Mouse (Mus musculus) hindbrain, embryonic 14.5 days (tissue): ENCODE measurements at regions not wholly inside any gene's neighbourhood (a gene's known extent, or its start where the extent isn't known, plus 50 kb on each side); places are given as distances from the start of the nearest gene placed in this dataset.

Experiments used
- ATAC-seq: fragments of 200-750 bp; cut with Nextera tagmentation; 2 replicates; pipeline ENCODE4 v1.8.0; 2017; ENCODE audit warnings: moderate number of reproducible peaks, mild to moderate bottlenecking, moderate TSS enrichment, moderate library complexity; ENCODE audit not compliant: low FRiP score
- DNase-seq: peaks from one replicate; pipeline ENCODE4 v3.0.0-alpha.2; 2015; ENCODE audit warnings: low spot score
- H3K27ac ChIP-seq: fragments of 300-500 bp; sonication (generic); 2 replicates; pipeline ENCODE4 v1.5.1; 2014; ENCODE audit warnings: mild to moderate bottlenecking, moderate library complexity
- H3K27me3 ChIP-seq: fragments of 300-500 bp; sonication (generic); 2 replicates; pipeline ENCODE4 v1.6.1; 2014; ENCODE audit warnings: mild to moderate bottlenecking, low read length, mixed read lengths; ENCODE audit not compliant: control insufficient read depth, insufficient read depth
- H3K36me3 ChIP-seq: fragments of 300-500 bp; sonication (generic); replicated peaks from 2 replicates; pipeline ENCODE4 v1.6.1; 2014; ENCODE audit not compliant: control insufficient read depth, insufficient read depth
- H3K4me1 ChIP-seq: fragments of 300-500 bp; sonication (generic); replicated peaks from 2 replicates; pipeline ENCODE4 v1.6.1; 2014; ENCODE audit warnings: antibody characterized with exemption, low read length, mixed read lengths; ENCODE audit not compliant: control insufficient read depth, insufficient read depth
- H3K4me2 ChIP-seq: fragments of 300-500 bp; sonication (generic); replicated peaks from 2 replicates; pipeline ENCODE4 v1.6.1; 2014; ENCODE audit warnings: mild to moderate bottlenecking, moderate library complexity
- H3K4me3 ChIP-seq: fragments of 300-500 bp; sonication (generic); replicated peaks from 2 replicates; pipeline ENCODE4 v1.5.1; 2014; ENCODE audit warnings: mild to moderate bottlenecking, low read length
- H3K9ac ChIP-seq: fragments of 300-500 bp; sonication (generic); 2 replicates; pipeline ENCODE4 v1.6.1; 2014
- H3K9me3 ChIP-seq: fragments of 300-500 bp; sonication (generic); 2 replicates; pipeline ENCODE4 v1.6.1; 2016; ENCODE audit warnings: low read length; ENCODE audit not compliant: control insufficient read depth
- WGBS: fragments of 180-500 bp; shearing (Covaris S2); extraction: QIAGEN DNeasy Blood & Tissue Kit; methylation state at CpG from one replicate; pipeline ENCODE4 v1.1.7; 2014; 5-methylcytosine and 5-hydroxymethylcytosine counted together

GRCm38 (mm10) chr4:83915871-83916270 is 390.5 kb downstream of the Ccdc171 start:
- Histone ChIP-seq H3K4me3 (no peak overlapping the region), H3K9ac (no peak overlapping the region), H3K4me1 (no peaks in the 10 kb centered on the region), H3K27ac (no peak overlapping the region), H3K36me3 (no peaks in the 10 kb centered on the region), H3K9me3 (no peaks in the 10 kb centered on the region), H3K27me3 (no peaks in the 10 kb centered on the region), H3K4me2 (no peak overlapping the region)
- no peak for ATAC-seq
- no peak for DNase-seq
- 73% methylated on average over 4 of the region's 4 CpGs for WGBS

GRCm38 (mm10) chr4:83917009-83917408 is 391.7 kb downstream of the Ccdc171 start:
- no peak for ATAC-seq
- Histone ChIP-seq H3K4me1 (no peaks in the 10 kb centered on the region), H3K4me2 (no peak overlapping the region), H3K9ac (no peak overlapping the region), H3K36me3 (no peaks in the 10 kb centered on the region), H3K27me3 (no peaks in the 10 kb centered on the region), H3K9me3 (no peaks in the 10 kb centered on the region), H3K4me3 (no peak overlapping the region), H3K27ac (no peak overlapping the region)
- 91% methylated on average over 4 of the region's 4 CpGs for WGBS
- DNase-seq = no peak

- 84% methylated on average over 3 of the region's 3 CpGs for WGBS
- Histone ChIP-seq H3K4me2 (no peak overlapping the region), H3K36me3 (no peaks in the 10 kb centered on the region), H3K9me3 (no peaks in the 10 kb centered on the region), H3K4me1 (no peaks in the 10 kb centered on the region), H3K9ac (no peak overlapping the region), H3K4me3 (no peak overlapping the region), H3K27ac (no peak overlapping the region), H3K27me3 (no peaks in the 10 kb centered on the region)
- ATAC-seq (no peak), DNase-seq (no peak)
Observed at GRCm38 (mm10) chr4:83918093-83918492, 392.7 kb downstream of the Ccdc171 start.

- Histone ChIP-seq H3K9me3 (no peaks in the 10 kb centered on the region), H3K4me2 (no peak overlapping the region), H3K36me3 (no peaks in the 10 kb centered on the region), H3K27ac (no peak overlapping the region), H3K27me3 (no peaks in the 10 kb centered on the region), H3K4me1 (no peaks in the 10 kb centered on the region), H3K9ac (no peak overlapping the region), H3K4me3 (no peak overlapping the region)
- ATAC-seq (no peak), DNase-seq (no peak)
- WGBS = 92% methylated on average over 1 of the region's 1 CpGs
Observed at GRCm38 (mm10) chr4:83919041-83919440, 393.7 kb downstream of the Ccdc171 start.

- Histone ChIP-seq H3K9me3 (no peaks in the 10 kb centered on the region), H3K27ac (no peak overlapping the region), H3K36me3 (no peaks in the 10 kb centered on the region), H3K4me3 (no peak overlapping the region), H3K4me1 (no peaks in the 10 kb centered on the region), H3K9ac (no peak overlapping the region), H3K4me2 (no peak overlapping the region), H3K27me3 (no peaks in the 10 kb centered on the region)
- DNase-seq (no peak), ATAC-seq (no peak)
- WGBS = 67% methylated on average over 8 of the region's 8 CpGs
Observed at GRCm38 (mm10) chr4:83925118-83925842, 399.9 kb downstream of the Ccdc171 start.

GRCm38 (mm10) chr4:83926195-83926731 is 400.9 kb downstream of the Ccdc171 start:
- Histone ChIP-seq H3K4me3 (no peak overlapping the region), H3K4me1 (no peaks in the 10 kb centered on the region), H3K4me2 (no peak overlapping the region), H3K9me3 (no peaks in the 10 kb centered on the region), H3K9ac (no peak overlapping the region), H3K36me3 (no peaks in the 10 kb centered on the region), H3K27ac (no peak overlapping the region), H3K27me3 (no peaks in the 10 kb centered on the region)
- DNase-seq (no peak), ATAC-seq (no peak)
- WGBS = 24% methylated on average over 11 of the region's 11 CpGs

GRCm38 (mm10) chr4:83931897-83932654 is 406.7 kb downstream of the Ccdc171 start:
- H3K4me2 ChIP-seq = no peak overlapping the region
- ATAC-seq = no peak
- no peak overlapping the region for H3K9ac ChIP-seq
- no peak for DNase-seq
- no peaks in the 10 kb centered on the region for H3K4me1 ChIP-seq
- WGBS = 82% methylated on average over 8 of the region's 8 CpGs
- H3K36me3 ChIP-seq = no peaks in the 10 kb centered on the region
- no peak overlapping the region for H3K27ac ChIP-seq
- H3K4me3 ChIP-seq = no peak overlapping the region
- H3K27me3 ChIP-seq = no peaks in the 10 kb centered on the region
- no peaks in the 10 kb centered on the region for H3K9me3 ChIP-seq

GRCm38 (mm10) chr4:83941693-83942092 is 416.3 kb downstream of the Ccdc171 start:
- Histone ChIP-seq H3K9me3 (no peaks in the 10 kb centered on the region), H3K27me3 (no peaks in the 10 kb centered on the region), H3K9ac (no peak overlapping the region), H3K4me2 (no peak overlapping the region), H3K4me3 (no peak overlapping the region), H3K36me3 (no peaks in the 10 kb centered on the region), H3K4me1 (no peaks in the 10 kb centered on the region), H3K27ac (no peak overlapping the region)
- DNase-seq (no peak), ATAC-seq (no peak)
- WGBS = 79% methylated on average over 9 of the region's 9 CpGs

- 100% methylated on average over 2 of the region's 2 CpGs for WGBS
- DNase-seq = no peak
- no peaks in the 10 kb centered on the region for H3K27me3 ChIP-seq
Observed at GRCm38 (mm10) chr4:83949612-83950011, 424.3 kb downstream of the Ccdc171 start.

More at GRCm38 (mm10) chr4:83949612-83950011, 424.3 kb downstream of the Ccdc171 start:
- H3K4me3 ChIP-seq = no peak overlapping the region
- H3K4me1 ChIP-seq = no peaks in the 10 kb centered on the region
- no peak overlapping the region for H3K9ac ChIP-seq
- no peak overlapping the region for H3K4me2 ChIP-seq
- no peak overlapping the region for H3K27ac ChIP-seq
- ATAC-seq = no peak
- H3K36me3 ChIP-seq = no peaks in the 10 kb centered on the region
- H3K9me3 ChIP-seq = no peaks in the 10 kb centered on the region
